Mouse (Mus musculus): ENCODE results near the gene Anks6.

Gene Anks6

DNA sequence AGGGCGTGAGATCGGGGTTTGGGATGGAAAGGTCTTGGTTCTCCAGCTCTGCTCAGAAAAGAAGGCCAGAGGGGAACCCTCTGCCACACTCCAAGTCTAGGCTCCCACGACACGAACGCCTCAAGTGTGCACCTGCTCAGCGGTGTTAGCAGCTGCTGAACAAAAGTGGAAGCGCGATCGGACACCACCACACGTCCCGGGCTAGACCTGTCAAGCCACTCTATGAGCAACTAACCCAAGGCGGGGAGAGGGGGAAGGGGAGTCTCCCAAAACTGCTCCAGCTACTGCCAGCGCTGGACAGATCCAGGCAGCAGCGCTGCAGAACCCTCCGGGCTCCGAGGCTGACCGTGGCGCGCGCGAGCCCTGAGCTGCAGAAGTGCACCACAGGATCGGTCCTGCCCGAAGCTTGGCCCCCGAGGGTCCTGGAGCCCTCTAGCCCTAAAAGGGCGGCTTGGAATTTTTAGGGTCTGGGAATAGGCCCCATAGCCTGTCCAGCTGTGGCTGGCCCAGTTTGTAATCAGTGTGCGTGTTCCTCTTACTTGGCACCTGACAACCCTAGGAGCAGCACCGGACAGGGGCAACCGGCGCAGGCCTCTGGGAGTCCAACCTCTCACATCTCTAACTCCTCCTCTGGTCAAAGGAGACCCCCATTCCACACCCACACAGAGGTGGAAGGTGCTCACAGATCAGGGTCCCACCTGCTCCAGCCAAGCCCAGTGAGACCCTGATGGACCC is 66.8 kb downstream of the Anks6 start:
- CTCF ChIA-PET = no interaction called here

- CTCF ChIA-PET = no interaction called here
Measured at GRCm38 (mm10) chr4:46989842-46990241, 67.4 kb downstream of the Anks6 start.

- CTCF ChIA-PET = no interaction called here
Measured at GRCm38 (mm10) chr4:46988824-46989223, 68.4 kb downstream of the Anks6 start.

GRCm38 (mm10) chr4:46988257-46988656 is 69.0 kb downstream of the Anks6 start:
- CTCF ChIA-PET = no interaction called here

DNA sequence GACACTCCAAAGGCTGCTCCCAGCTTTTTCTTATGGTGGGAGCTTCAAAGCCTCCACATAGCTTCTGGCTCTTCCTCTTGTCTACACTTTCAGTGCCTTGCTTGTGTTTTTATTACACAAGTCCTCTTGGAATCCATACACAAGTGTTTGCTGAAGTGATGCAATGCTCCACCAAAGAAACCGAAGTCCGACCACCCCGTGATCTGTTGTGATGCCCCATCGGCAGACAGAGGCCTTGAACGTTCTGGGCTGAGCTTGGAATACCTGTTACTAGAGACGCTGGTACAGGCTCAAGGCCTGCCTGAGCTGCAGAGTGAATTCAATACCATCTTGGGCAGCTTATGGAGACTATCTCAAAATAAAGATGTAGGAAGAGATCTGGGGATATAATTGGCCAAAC is 69.4 kb downstream of the Anks6 start:
- CTCF ChIA-PET = no interaction called here

DNA sequence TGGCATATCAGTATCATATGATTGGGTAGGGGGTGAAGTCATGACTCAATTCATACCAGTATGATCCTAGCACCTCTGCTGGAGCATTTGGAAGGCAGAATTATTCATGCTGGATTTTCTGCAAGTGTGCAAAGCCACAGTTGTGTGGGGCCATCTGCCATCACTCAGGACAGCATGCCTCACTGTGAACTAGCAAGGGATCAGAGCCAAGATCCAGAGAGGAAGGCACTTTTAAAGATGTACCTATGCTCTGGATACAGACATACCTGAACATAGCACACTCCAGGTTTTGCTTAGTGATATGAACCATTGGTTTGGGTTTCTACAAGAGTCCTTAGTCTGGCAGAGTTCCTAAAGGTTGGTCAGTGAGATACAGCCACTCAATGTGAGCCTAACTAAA is 71.2 kb downstream of the Anks6 start:
- CTCF ChIA-PET = no interaction called here

DNA sequence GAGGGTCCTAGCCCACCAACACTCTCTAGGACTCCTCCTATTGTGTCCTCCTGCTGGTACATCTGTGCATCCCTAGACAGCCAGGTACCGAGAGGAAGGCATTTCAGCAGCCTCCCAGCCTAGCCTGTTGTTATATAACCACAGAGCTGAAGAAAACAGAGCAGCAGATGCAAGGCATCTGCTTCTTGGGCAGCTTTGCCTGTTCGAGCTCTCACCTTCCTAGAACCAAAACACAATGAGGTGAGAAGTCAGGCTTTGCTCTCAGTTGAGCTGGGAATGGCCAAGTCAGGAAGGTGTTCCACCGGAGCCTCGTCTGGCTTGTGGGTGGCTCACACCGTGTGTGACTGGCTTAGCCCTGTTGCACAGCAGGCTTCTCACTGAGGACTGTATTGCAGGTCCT is 74.3 kb downstream of the Anks6 start:
- CTCF ChIA-PET = interaction anchor here (0.6 to 1.0 kb wide), 2 partner anchors 325 to 327 kb away, joined by 6 to 7 read pairs; no protein-coding TSS in a partner anchor

GRCm38 (mm10) chr4:46982094-46982493 is 75.1 kb downstream of the Anks6 start:
- CTCF ChIA-PET = no interaction called here

- CTCF ChIA-PET = no interaction called here
Measured at GRCm38 (mm10) chr4:46978371-46978770, 78.9 kb downstream of the Anks6 start.

- CTCF ChIA-PET = no interaction called here
Measured at GRCm38 (mm10) chr4:46977161-46977560, 80.1 kb downstream of the Anks6 start.

DNA sequence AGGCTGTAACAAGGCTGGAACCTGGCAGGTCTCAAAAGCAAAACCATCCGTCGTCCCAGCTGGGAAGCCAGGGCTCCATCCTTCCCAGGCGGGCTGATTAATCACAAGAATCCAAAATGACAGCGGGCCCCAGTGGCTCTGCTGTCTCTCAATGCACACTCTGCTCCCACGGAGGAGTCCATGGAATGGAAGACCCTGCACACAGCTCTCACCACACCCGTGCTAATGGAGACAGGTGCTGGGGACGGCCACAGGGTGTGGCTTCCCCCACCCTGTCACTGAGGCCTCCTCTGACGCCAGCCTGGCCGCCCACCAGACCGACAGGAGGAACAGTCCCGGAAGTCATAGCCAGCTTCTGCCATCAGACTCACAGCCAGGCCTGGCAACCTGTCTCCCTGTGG is 80.6 kb downstream of the Anks6 start:
- CTCF ChIA-PET = no interaction called here

DNA sequence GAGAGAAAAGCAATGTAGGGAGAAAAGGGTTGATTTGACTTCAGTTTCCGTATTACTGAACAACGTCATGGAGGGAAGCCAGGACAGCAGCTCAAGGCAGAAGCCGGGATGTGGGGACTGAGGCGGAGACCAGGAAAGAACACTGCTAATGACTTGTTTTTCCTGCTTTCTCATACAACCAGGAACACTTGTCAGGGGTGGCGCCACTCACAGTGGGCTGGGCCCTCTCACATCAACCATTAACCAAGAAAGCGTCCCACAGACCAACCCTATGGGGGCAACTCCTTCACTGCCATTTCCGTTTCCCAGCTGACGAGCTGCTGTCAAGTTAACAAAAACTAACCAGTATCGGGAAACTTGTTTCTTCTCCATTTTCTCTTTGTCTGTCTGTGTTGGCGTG is 83.9 kb downstream of the Anks6 start:
- CTCF ChIA-PET = no interaction called here

DNA sequence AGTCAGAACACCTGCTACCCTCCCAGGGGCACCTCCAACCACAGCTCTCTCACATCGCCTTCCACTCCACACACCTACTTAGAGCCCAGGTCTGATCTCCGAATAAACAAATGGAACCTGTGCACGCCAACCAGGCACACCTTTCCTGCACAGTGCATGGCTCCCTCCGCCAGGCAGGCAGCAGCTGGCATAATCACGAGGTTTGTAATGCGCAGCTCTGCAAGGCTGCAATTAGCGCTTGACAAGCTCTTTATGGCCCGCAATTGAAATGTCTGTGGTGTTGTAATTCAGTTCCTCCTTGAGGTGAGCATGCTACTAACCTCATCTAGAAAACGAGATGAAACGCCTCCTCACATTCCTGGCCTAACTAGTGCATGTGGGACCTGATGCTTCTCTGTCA is 89.2 kb downstream of the Anks6 start:
- CTCF ChIA-PET = no interaction called here

DNA sequence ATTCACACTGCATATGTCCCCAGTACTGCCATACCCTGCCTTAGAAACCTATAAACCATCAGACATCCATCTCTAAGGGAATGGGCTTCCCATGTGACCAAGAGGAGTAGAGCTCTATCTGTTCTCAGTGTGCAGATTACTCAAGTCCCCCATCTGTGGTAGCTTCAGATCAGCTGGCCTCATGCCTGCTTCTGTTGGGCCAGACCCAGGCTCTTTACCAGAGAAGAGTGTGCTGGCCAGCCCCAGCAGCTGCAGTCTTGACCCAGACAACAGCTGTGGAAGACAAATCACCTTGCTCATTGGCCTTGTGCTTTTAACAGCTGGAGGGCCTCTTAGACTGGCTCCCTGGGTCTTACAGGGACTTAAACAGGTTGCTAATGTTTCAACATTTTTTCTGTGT is 90.7 kb downstream of the Anks6 start:
- CTCF ChIA-PET = no interaction called here

Data from spleen, embryonic (tissue).